Mouse (Mus musculus) embryonic fibroblast, embryonic 13.5 days (primary cell): ENCODE data around the gene Cd96.

ENCODE experiments used
- CTCF ChIP-seq: IDR thresholded peaks from 2 replicates; pipeline ENCODE4 v1.5.1; 2011; ENCODE audit warnings: mild to moderate bottlenecking, control low read depth, low read length, moderate library complexity, borderline replicate concordance; ENCODE audit not compliant: insufficient read depth
- POLR2A ChIP-seq: IDR thresholded peaks from 2 replicates; pipeline ENCODE4 v1.6.1; 2011; ENCODE audit warnings: low read depth, mild to moderate bottlenecking, control low read depth, low read length, moderate library complexity

GRCm38 (mm10) chr16:46019359-46019758 lies 100.7 kb downstream of the Cd96 start:
- no peak for TF ChIP-seq CTCF
- no peak for TF ChIP-seq POLR2A
